Mouse (Mus musculus) kidney, embryonic 16.5 days (tissue): ENCODE results near the gene S1pr3. TPM values are rescaled to one million over a fixed set of nuclear protein-coding genes. Genes with fewer than 3 reads are reported as not detected.
A peak's percentile ranks its signal among the peaks of the same experiment; 100 is the strongest.

ENCODE experiments used
- ATAC-seq: fragments of 200-750 bp; cut with Nextera tagmentation; 2 replicates; pipeline ENCODE4 v1.8.0; 2017; ENCODE audit warnings: moderate TSS enrichment; ENCODE audit not compliant: low FRiP score, low TSS enrichment
- H3K27ac ChIP-seq: fragments of 300-500 bp; sonication (generic); 2 replicates; pipeline ENCODE4 v1.5.1; 2014; ENCODE audit warnings: low read length
- H3K27me3 ChIP-seq: fragments of 300-500 bp; sonication (generic); 2 replicates; pipeline ENCODE4 v1.6.1; 2014; ENCODE audit warnings: low read length, control low read depth, mixed read lengths; ENCODE audit not compliant: insufficient read depth
- H3K36me3 ChIP-seq: fragments of 300-500 bp; sonication (generic); 2 replicates; pipeline ENCODE4 v1.6.1; 2014; ENCODE audit warnings: low read length, control low read depth, mixed read lengths; ENCODE audit not compliant: insufficient read depth
- H3K4me1 ChIP-seq: fragments of 300-500 bp; sonication (generic); 2 replicates; pipeline ENCODE4 v1.6.1; 2014; ENCODE audit warnings: low read length, control low read depth, mixed read lengths; ENCODE audit not compliant: insufficient read depth
- H3K4me2 ChIP-seq: fragments of 300-500 bp; sonication (generic); replicated peaks from 2 replicates; pipeline ENCODE4 v1.6.1; 2014; ENCODE audit warnings: low read depth, low read length
- H3K4me3 ChIP-seq: fragments of 300-500 bp; sonication (generic); 2 replicates; pipeline ENCODE4 v1.5.1; 2014; ENCODE audit warnings: mild to moderate bottlenecking, low read length
- H3K9ac ChIP-seq: fragments of 300-500 bp; sonication (generic); replicated peaks from 2 replicates; pipeline ENCODE4 v1.6.1; 2014; ENCODE audit warnings: low read length
- H3K9me3 ChIP-seq: fragments of 300-500 bp; sonication (generic); 2 replicates; pipeline ENCODE4 v1.6.1; 2016; ENCODE audit warnings: low read length, control low read depth
- WGBS: fragments of 180-500 bp; shearing (Covaris S2); extraction: QIAGEN DNeasy Blood & Tissue Kit; methylation state at CpG from one replicate; pipeline ENCODE4 v1.1.7; 2014; 5-methylcytosine and 5-hydroxymethylcytosine counted together
- polyA plus RNA-seq: library from polyadenylated mRNA; unstranded; fragments of >200 nt; fragmentation: Nextera tagmentation; extraction: Ambion mirVana; gene quantifications from 2 replicates; pipeline ENCODE4 v1.2.1, GENCODE M21; 2015

Gene S1pr3
- polyA plus RNA-seq, 1 experiment from 2014 or later: 61.8 TPM

GRCm38 (mm10) chr13:51379596-51379995 is 28.8 kb upstream of the S1pr3 start:
- Histone ChIP-seq H3K4me1 (peaks cover 24% of the 10 kb centered on the region), H3K27ac (peak overlapping the region; percentile 39), H3K4me2 (no peak overlapping the region), H3K4me3 (no peak overlapping the region), H3K36me3 (no peaks in the 10 kb centered on the region), H3K9me3 (no peaks in the 10 kb centered on the region), H3K27me3 (no peaks in the 10 kb centered on the region), H3K9ac (0 out of 2 replicates have a peak overlapping the region, but pooled peaks have one; percentile 9)
- no peak for ATAC-seq
- WGBS: 13% methylated on average over 6 of the region's 6 CpGs

GRCm38 (mm10) chr13:51381498-51381897 is 26.9 kb upstream of the S1pr3 start:
- Histone ChIP-seq H3K9ac (no peak overlapping the region), H3K9me3 (no peaks in the 10 kb centered on the region), H3K36me3 (no peaks in the 10 kb centered on the region), H3K27ac (no peak overlapping the region), H3K4me2 (no peak overlapping the region), H3K4me3 (no peak overlapping the region), H3K27me3 (no peaks in the 10 kb centered on the region), H3K4me1 (peaks cover 23% of the 10 kb centered on the region)
- WGBS: 89% methylated on average over 6 of the region's 6 CpGs
- no peak for ATAC-seq

- no peak for ATAC-seq
- Histone ChIP-seq H3K9me3 (no peaks in the 10 kb centered on the region), H3K36me3 (no peaks in the 10 kb centered on the region), H3K4me3 (no peak overlapping the region), H3K4me1 (0 out of 2 replicates have a peak, but pooled peaks cover 3% of the 10 kb centered on the region), H3K9ac (no peak overlapping the region), H3K4me2 (no peak overlapping the region), H3K27me3 (no peaks in the 10 kb centered on the region), H3K27ac (no peak overlapping the region)
- WGBS: 82% methylated on average over 2 of the region's 2 CpGs
Measured at GRCm38 (mm10) chr13:51384899-51385298, 23.5 kb upstream of the S1pr3 start.

- no peak for ATAC-seq
- no peak overlapping the region for H3K4me2 ChIP-seq
- no peaks in the 10 kb centered on the region for H3K27me3 ChIP-seq
- no peak overlapping the region for H3K27ac ChIP-seq
- H3K36me3 ChIP-seq: no peaks in the 10 kb centered on the region
- H3K4me3 ChIP-seq: no peak overlapping the region
- H3K4me1 ChIP-seq: peaks cover 7% of the 10 kb centered on the region
- 54% methylated on average over 4 of the region's 4 CpGs for WGBS
- H3K9me3 ChIP-seq: no peaks in the 10 kb centered on the region
- H3K9ac ChIP-seq: no peak overlapping the region
Measured at GRCm38 (mm10) chr13:51387908-51388307, 20.5 kb upstream of the S1pr3 start.

GRCm38 (mm10) chr13:51390398-51390797 is 18.0 kb upstream of the S1pr3 start:
- no peak overlapping the region for H3K4me2 ChIP-seq
- ATAC-seq: no peak
- 34% methylated on average over 4 of the region's 4 CpGs for WGBS
- H3K4me1 ChIP-seq: peaks cover 7% of the 10 kb centered on the region
- no peaks in the 10 kb centered on the region for H3K27me3 ChIP-seq
- no peak overlapping the region for H3K4me3 ChIP-seq
- peak overlapping the region; percentile 43 for H3K27ac ChIP-seq
- no peak overlapping the region for H3K9ac ChIP-seq
- H3K36me3 ChIP-seq: no peaks in the 10 kb centered on the region
- peaks cover 7% of the 10 kb centered on the region for H3K9me3 ChIP-seq

GRCm38 (mm10) chr13:51391359-51391916 is 17.0 kb upstream of the S1pr3 start:
- peaks cover 9% of the 10 kb centered on the region for H3K9me3 ChIP-seq
- no peak for ATAC-seq
- no peaks in the 10 kb centered on the region for H3K36me3 ChIP-seq
- H3K9ac ChIP-seq: no peak overlapping the region
- H3K4me2 ChIP-seq: no peak overlapping the region
- no peak overlapping the region for H3K27ac ChIP-seq
- H3K4me3 ChIP-seq: no peak overlapping the region
- H3K27me3 ChIP-seq: no peaks in the 10 kb centered on the region
- H3K4me1 ChIP-seq: peaks cover 7% of the 10 kb centered on the region
- 80% methylated on average over 6 of the region's 6 CpGs for WGBS

- no peaks in the 10 kb centered on the region for H3K27me3 ChIP-seq
- H3K4me2 ChIP-seq: no peak overlapping the region
- peaks cover 9% of the 10 kb centered on the region for H3K9me3 ChIP-seq
- H3K4me3 ChIP-seq: no peak overlapping the region
- H3K9ac ChIP-seq: no peak overlapping the region
- WGBS: no CpG with 5 or more reads among the region's 1 CpGs
- no peaks in the 10 kb centered on the region for H3K36me3 ChIP-seq
- no peak for ATAC-seq
- H3K4me1 ChIP-seq: peaks cover 7% of the 10 kb centered on the region
- no peak overlapping the region for H3K27ac ChIP-seq
Measured at GRCm38 (mm10) chr13:51392256-51392655, 16.2 kb upstream of the S1pr3 start.

GRCm38 (mm10) chr13:51397861-51398260 is 10.6 kb upstream of the S1pr3 start:
- Histone ChIP-seq H3K4me3 (no peak overlapping the region), H3K9me3 (peaks cover 9% of the 10 kb centered on the region), H3K4me1 (peaks cover 14% of the 10 kb centered on the region), H3K27ac (peak overlapping the region; percentile 24; the same call in 1 of the 2 replicates), H3K36me3 (no peaks in the 10 kb centered on the region), H3K4me2 (no peak overlapping the region), H3K27me3 (no peaks in the 10 kb centered on the region), H3K9ac (no peak overlapping the region)
- 64% methylated on average over 6 of the region's 6 CpGs for WGBS
- no peak for ATAC-seq

GRCm38 (mm10) chr13:51399562-51399961 is 8.9 kb upstream of the S1pr3 start:
- no peak overlapping the region for H3K27ac ChIP-seq
- H3K4me3 ChIP-seq: no peak overlapping the region
- no peak for ATAC-seq
- WGBS: 94% methylated on average over 3 of the region's 3 CpGs
- no peak overlapping the region for H3K9ac ChIP-seq
- H3K4me2 ChIP-seq: no peak overlapping the region
- H3K36me3 ChIP-seq: no peaks in the 10 kb centered on the region
- no peaks in the 10 kb centered on the region for H3K27me3 ChIP-seq
- H3K4me1 ChIP-seq: peaks cover 14% of the 10 kb centered on the region
- peaks cover 9% of the 10 kb centered on the region for H3K9me3 ChIP-seq

- Histone ChIP-seq H3K4me2 (peak overlapping the region; percentile 81), H3K36me3 (no peaks in the 10 kb centered on the region), H3K9me3 (peaks cover 3% of the 10 kb centered on the region; the same call in 1 of the 2 replicates), H3K27me3 (no peaks in the 10 kb centered on the region), H3K9ac (peak overlapping the region; percentile 34), H3K27ac (peak overlapping the region; percentile 68), H3K4me3 (peak overlapping the region; percentile 42), H3K4me1 (peaks cover 14% of the 10 kb centered on the region)
- peak; percentile 77 for ATAC-seq
- 9% methylated on average over 14 of the region's 14 CpGs for WGBS
Measured at GRCm38 (mm10) chr13:51400186-51400719, 8.2 kb upstream of the S1pr3 start.
